Mouse (Mus musculus) heart, postnatal 0 days (tissue): ENCODE results near the gene Ablim2. TPM values are rescaled to one million over a fixed set of nuclear protein-coding genes. Genes with fewer than 3 reads are reported as not detected.

Source experiments
- ATAC-seq: fragments of 200-750 bp; cut with Nextera tagmentation; 2 replicates; pipeline ENCODE4 v1.8.0; 2017; ENCODE audit warnings: low read depth, moderate number of reproducible peaks, moderate library complexity; ENCODE audit not compliant: insufficient read depth
- DNase-seq: peaks from one replicate; pipeline ENCODE4 v3.0.0-alpha.2; 2016; ENCODE audit warnings: low spot score
- H3K27ac ChIP-seq: fragments of 300-500 bp; sonication (generic); 2 replicates; pipeline ENCODE4 v1.5.1; 2014; ENCODE audit warnings: low read depth, mild to moderate bottlenecking
- H3K27me3 ChIP-seq: fragments of 300-500 bp; sonication (generic); 2 replicates; pipeline ENCODE4 v1.6.1; 2014; ENCODE audit warnings: low read length, mixed read lengths; ENCODE audit not compliant: control insufficient read depth, insufficient read depth
- H3K36me3 ChIP-seq: fragments of 300-500 bp; sonication (generic); replicated peaks from 2 replicates; pipeline ENCODE4 v1.6.1; 2014; ENCODE audit warnings: low read length, mixed read lengths; ENCODE audit not compliant: control insufficient read depth, insufficient read depth
- H3K4me1 ChIP-seq: fragments of 300-500 bp; sonication (generic); 2 replicates; pipeline ENCODE4 v1.6.1; 2014; ENCODE audit warnings: antibody characterized with exemption; ENCODE audit not compliant: control insufficient read depth, insufficient read depth
- H3K4me2 ChIP-seq: fragments of 300-500 bp; sonication (generic); 2 replicates; pipeline ENCODE4 v1.6.1; 2014; ENCODE audit warnings: low read depth, mild to moderate bottlenecking, low read length, moderate library complexity
- H3K4me3 ChIP-seq: fragments of 300-500 bp; sonication (generic); 2 replicates; pipeline ENCODE4 v1.5.1; 2014; ENCODE audit warnings: low read depth, low read length
- H3K9ac ChIP-seq: fragments of 300-500 bp; sonication (generic); replicated peaks from 2 replicates; pipeline ENCODE4 v1.6.1; 2014; ENCODE audit warnings: low read depth, low read length, mixed read lengths
- H3K9me3 ChIP-seq: fragments of 300-500 bp; sonication (generic); replicated peaks from 2 replicates; pipeline ENCODE4 v1.6.1; 2016; ENCODE audit warnings: low read length; ENCODE audit not compliant: control insufficient read depth
- CTCF ChIP-seq: IDR thresholded peaks from 2 replicates; pipeline ENCODE4 v1.5.1; 2016; ENCODE audit warnings: antibody characterized with exemption, control low read depth, low read depth
- EP300 ChIP-seq: IDR thresholded peaks from 2 replicates; pipeline ENCODE4 v1.6.1; 2016; ENCODE audit warnings: antibody characterized with exemption, low read depth
- WGBS: fragments of 180-500 bp; shearing (Covaris S2); extraction: QIAGEN DNeasy Blood & Tissue Kit; methylation state at CpG from one replicate; pipeline ENCODE4 v1.1.7; 2014; 5-methylcytosine and 5-hydroxymethylcytosine counted together
- polyA plus RNA-seq: library from polyadenylated mRNA; unstranded; fragments of >200 nt; fragmentation: Nextera tagmentation; extraction: Ambion mirVana; gene quantifications from 2 replicates; pipeline ENCODE4 v1.2.1, GENCODE M21; 2015
- total RNA-seq: library from RNA; depleted of rRNA; stranded (reverse); fragments of >200 nt; gene quantifications from 2 replicates; pipeline ENCODE4 v1.2.3, GENCODE M21; 2014; ENCODE audit warnings: low replicate concordance

Ablim2 gene
- total and polyA plus RNA-seq, 2 experiments from 2014 or later: 8.8 to 22.1 TPM

DNA sequence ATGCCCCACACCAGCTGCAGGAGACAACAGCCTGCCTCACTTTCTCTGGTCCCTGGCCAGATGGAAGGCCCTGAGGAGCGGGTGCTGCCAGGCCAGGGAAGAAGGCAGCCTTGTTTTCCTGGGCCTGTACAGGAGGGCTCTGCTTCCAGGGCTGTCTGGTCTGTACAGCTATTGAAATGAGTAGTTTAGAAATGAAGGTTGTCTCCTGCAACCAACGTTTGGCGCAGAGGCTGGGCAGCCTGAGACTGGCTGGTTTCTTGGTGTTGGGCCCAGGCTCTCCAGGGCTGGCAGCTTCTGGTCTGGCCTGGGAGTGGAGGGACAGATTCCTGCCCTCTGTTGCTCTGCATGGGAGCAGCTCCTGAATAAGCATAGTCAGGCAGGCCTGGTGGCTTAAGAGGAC is 72.4 kb downstream of the Ablim2 start:
- Histone ChIP-seq H3K4me2 (no peak overlapping the region), H3K9ac (no peak overlapping the region), H3K4me1 (no peaks in the 10 kb centered on the region), H3K9me3 (no peaks in the 10 kb centered on the region), H3K36me3 (no peaks in the 10 kb centered on the region), H3K4me3 (no peak overlapping the region), H3K27me3 (no peaks in the 10 kb centered on the region), H3K27ac (no peak overlapping the region)
- ATAC-seq (no peak), DNase-seq (no peak)
- 90% methylated on average over 3 of the region's 3 CpGs for WGBS
- no peak for TF ChIP-seq CTCF
- TF ChIP-seq EP300: no peak

DNA sequence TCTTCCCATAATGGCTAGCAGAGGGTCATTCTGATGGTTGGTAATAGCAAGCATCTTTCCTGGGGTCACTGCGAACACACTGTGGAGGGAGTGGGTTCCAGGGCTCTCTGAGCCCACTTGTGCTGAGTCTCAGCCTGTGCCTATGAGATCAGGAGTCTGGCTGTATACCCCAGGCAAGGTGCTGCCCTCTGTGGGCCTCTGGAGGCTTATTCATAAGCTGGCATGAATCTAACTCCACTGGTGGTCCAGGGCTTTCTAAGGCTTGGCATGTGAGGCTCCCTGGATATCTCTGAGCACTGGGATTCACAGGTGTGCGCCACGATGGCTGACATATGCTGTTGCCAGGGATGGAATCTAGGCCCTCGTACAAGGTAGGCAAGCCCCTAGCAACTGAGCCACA is 76.2 kb downstream of the Ablim2 start:
- no peak overlapping the region for H3K4me3 ChIP-seq
- DNase-seq: no peak
- H3K27me3 ChIP-seq: no peaks in the 10 kb centered on the region
- no peaks in the 10 kb centered on the region for H3K9me3 ChIP-seq
- H3K4me1 ChIP-seq: no peaks in the 10 kb centered on the region
- ATAC-seq: no peak
- no peak overlapping the region for H3K9ac ChIP-seq
- H3K4me2 ChIP-seq: no peak overlapping the region
- H3K36me3 ChIP-seq: no peaks in the 10 kb centered on the region
- WGBS: 79% methylated on average over 4 of the region's 4 CpGs
- TF ChIP-seq EP300 (no peak), CTCF (no peak)
- no peak overlapping the region for H3K27ac ChIP-seq

GRCm38 (mm10) chr5:35836992-35837391 is 79.3 kb downstream of the Ablim2 start:
- TF ChIP-seq CTCF (no peak), EP300 (no peak)
- Histone ChIP-seq H3K27ac (no peak overlapping the region), H3K36me3 (no peaks in the 10 kb centered on the region), H3K9me3 (no peaks in the 10 kb centered on the region), H3K4me2 (no peak overlapping the region), H3K9ac (no peak overlapping the region), H3K27me3 (no peaks in the 10 kb centered on the region), H3K4me1 (no peaks in the 10 kb centered on the region), H3K4me3 (no peak overlapping the region)
- no peak for DNase-seq
- no peak for ATAC-seq
- 85% methylated on average over 15 of the region's 15 CpGs for WGBS

- no peaks in the 10 kb centered on the region for H3K36me3 ChIP-seq
- no peaks in the 10 kb centered on the region for H3K27me3 ChIP-seq
- TF ChIP-seq CTCF: no peak
- TF ChIP-seq EP300: no peak
- H3K27ac ChIP-seq: no peak overlapping the region
- DNase-seq (no peak), ATAC-seq (no peak)
- no peak overlapping the region for H3K4me3 ChIP-seq
- no peaks in the 10 kb centered on the region for H3K4me1 ChIP-seq
- WGBS: 25% methylated on average over 2 of the region's 2 CpGs
- no peak overlapping the region for H3K4me2 ChIP-seq
- no peak overlapping the region for H3K9ac ChIP-seq
- no peaks in the 10 kb centered on the region for H3K9me3 ChIP-seq
Measured at GRCm38 (mm10) chr5:35839262-35839661, 81.6 kb downstream of the Ablim2 start.

DNA sequence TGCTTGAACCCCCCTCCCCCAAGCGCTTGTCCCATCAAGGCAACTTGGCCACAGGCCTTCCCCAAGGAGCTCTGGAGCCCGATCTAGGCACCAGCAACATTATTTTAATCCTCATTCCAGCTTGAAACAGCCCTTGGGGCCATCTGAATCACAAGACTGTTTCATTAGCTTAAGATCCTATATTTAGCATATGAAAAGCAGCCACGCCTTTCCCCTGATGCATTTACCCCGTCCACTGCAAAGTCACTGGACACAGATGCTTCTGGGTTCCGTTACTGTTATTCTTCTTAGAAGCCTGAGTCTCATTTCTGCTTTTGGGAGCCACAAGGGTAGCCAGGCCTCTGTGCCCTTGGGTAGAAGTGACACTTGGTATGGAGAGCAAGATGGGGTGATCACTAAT is 93.8 kb downstream of the Ablim2 start:
- no peak overlapping the region for H3K4me2 ChIP-seq
- H3K27me3 ChIP-seq: no peaks in the 10 kb centered on the region
- TF ChIP-seq CTCF (no peak), EP300 (no peak)
- H3K4me1 ChIP-seq: peaks cover 7% of the 10 kb centered on the region; the same call in 1 of the 2 replicates
- no peaks in the 10 kb centered on the region for H3K36me3 ChIP-seq
- no peak overlapping the region for H3K4me3 ChIP-seq
- ATAC-seq: no peak; the same call in 1 of the 2 replicates
- no peak overlapping the region; the same call in 1 of the 2 replicates for H3K27ac ChIP-seq
- DNase-seq: no peak
- 45% methylated on average over 5 of the region's 5 CpGs for WGBS
- H3K9ac ChIP-seq: no peak overlapping the region
- H3K9me3 ChIP-seq: no peaks in the 10 kb centered on the region

DNA sequence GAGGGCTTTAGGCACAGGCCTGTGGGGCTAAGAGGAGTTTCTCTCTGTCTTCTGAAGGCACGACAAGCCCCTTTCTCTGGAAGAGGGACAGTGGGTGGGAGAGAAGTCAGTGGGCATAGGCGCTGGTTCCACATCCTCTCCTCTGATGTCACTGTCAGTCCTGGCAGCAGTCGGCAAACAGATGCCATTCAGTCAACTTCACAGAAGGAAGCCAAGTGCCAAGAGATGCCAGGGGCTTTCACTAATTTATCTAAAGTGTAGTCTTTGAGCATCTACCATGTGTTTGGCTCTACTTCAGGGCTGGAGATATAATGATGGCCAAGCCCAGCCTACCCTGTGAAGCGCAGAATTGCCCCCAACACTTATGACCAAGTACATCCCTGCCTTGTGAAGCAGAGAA is 95.8 kb downstream of the Ablim2 start:
- peaks cover 7% of the 10 kb centered on the region; the same call in 1 of the 2 replicates for H3K4me1 ChIP-seq
- no peaks in the 10 kb centered on the region for H3K9me3 ChIP-seq
- no peak overlapping the region for H3K4me2 ChIP-seq
- H3K27ac ChIP-seq: no peak overlapping the region
- H3K4me3 ChIP-seq: no peak overlapping the region
- no peaks in the 10 kb centered on the region for H3K27me3 ChIP-seq
- WGBS: 87% methylated on average over 4 of the region's 4 CpGs
- no peaks in the 10 kb centered on the region for H3K36me3 ChIP-seq
- DNase-seq (no peak), ATAC-seq (no peak)
- TF ChIP-seq EP300: no peak
- H3K9ac ChIP-seq: no peak overlapping the region
